Mouse (Mus musculus): ENCODE data around the gene Csad. TPM values are rescaled to one million over a fixed set of nuclear protein-coding genes. Genes with fewer than 3 reads are reported as not detected.
A peak's percentile ranks its signal among the peaks of the same experiment; 100 is the strongest.

Csad gene
- polyA plus RNA-seq, 1 experiment: 77.6 TPM

- H3K36me3 ChIP-seq (ENCODE audit: control insufficient read depth, insufficient read depth, low read length): peaks cover 52% of the 10 kb centered on the region
- WGBS: 91% methylated on average over 2 of the region's 2 CpGs
- no peak for DNase-seq
- H3K27ac ChIP-seq (ENCODE audit: control insufficient read depth, insufficient read depth, low read length): no peak overlapping the region
- TF ChIP-seq CTCF (IDR thresholded peaks at IDR 0.05; ENCODE audit: borderline replicate concordance, control insufficient read depth, extremely low read depth, insufficient read depth, low read length, poor library complexity) (no peak), POLR2A (IDR thresholded peaks at IDR 0.05; ENCODE audit: control insufficient read depth, extremely low read depth, insufficient read depth, low read length, poor library complexity) (no peak)
- no peak overlapping the region for H3K4me3 ChIP-seq (ENCODE audit: control insufficient read depth, insufficient read depth, low read length)
- no peaks in the 10 kb centered on the region for H3K4me1 ChIP-seq (replicated peaks; ENCODE audit: control insufficient read depth, insufficient read depth, low read length)
- no peaks in the 10 kb centered on the region for H3K27me3 ChIP-seq (ENCODE audit: control insufficient read depth, insufficient read depth, low read length)
Measured at GRCm38 (mm10) chr15:102214132-102214531, 9.6 kb upstream of the Csad start.

- H3K4me1 ChIP-seq (replicated peaks; ENCODE audit: control insufficient read depth, insufficient read depth, low read length): peaks cover 15% of the 10 kb centered on the region
Measured at GRCm38 (mm10) chr15:102211895-102212294, 7.4 kb upstream of the Csad start.

GRCm38 (mm10) chr15:102210816-102211215, 6.3 kb upstream of the Csad start:
- WGBS: 97% methylated on average over 4 of the region's 4 CpGs
- no peak for TF ChIP-seq CTCF (IDR thresholded peaks at IDR 0.05; ENCODE audit: borderline replicate concordance, control insufficient read depth, extremely low read depth, insufficient read depth, low read length, poor library complexity)
- TF ChIP-seq POLR2A (IDR thresholded peaks at IDR 0.05; ENCODE audit: control insufficient read depth, extremely low read depth, insufficient read depth, low read length, poor library complexity): no peak
- H3K36me3 ChIP-seq (ENCODE audit: control insufficient read depth, insufficient read depth, low read length): peaks cover 67% of the 10 kb centered on the region
- no peak overlapping the region for H3K4me3 ChIP-seq (ENCODE audit: control insufficient read depth, insufficient read depth, low read length)
- H3K27me3 ChIP-seq (ENCODE audit: control insufficient read depth, insufficient read depth, low read length): no peaks in the 10 kb centered on the region
- no peak overlapping the region for H3K27ac ChIP-seq (ENCODE audit: control insufficient read depth, insufficient read depth, low read length)
- DNase-seq: no peak
- peaks cover 18% of the 10 kb centered on the region for H3K4me1 ChIP-seq (replicated peaks; ENCODE audit: control insufficient read depth, insufficient read depth, low read length)

More at GRCm38 (mm10) chr15:102211895-102212294, 7.4 kb upstream of the Csad start:
- Histone ChIP-seq H3K36me3 (ENCODE audit: control insufficient read depth, insufficient read depth, low read length) (peaks cover 64% of the 10 kb centered on the region), H3K27ac (ENCODE audit: control insufficient read depth, insufficient read depth, low read length) (no peak overlapping the region), H3K4me3 (ENCODE audit: control insufficient read depth, insufficient read depth, low read length) (no peak overlapping the region), H3K27me3 (ENCODE audit: control insufficient read depth, insufficient read depth, low read length) (no peaks in the 10 kb centered on the region)
- no peak for TF ChIP-seq POLR2A (IDR thresholded peaks at IDR 0.05; ENCODE audit: control insufficient read depth, extremely low read depth, insufficient read depth, low read length, poor library complexity)
- TF ChIP-seq CTCF (IDR thresholded peaks at IDR 0.05; ENCODE audit: borderline replicate concordance, control insufficient read depth, extremely low read depth, insufficient read depth, low read length, poor library complexity): no peak
- WGBS: 97% methylated on average over 6 of the region's 6 CpGs
- no peak for DNase-seq

GRCm38 (mm10) chr15:102209114-102209513, 4.6 kb upstream of the Csad start:
- no peak overlapping the region for H3K27ac ChIP-seq (ENCODE audit: control insufficient read depth, insufficient read depth, low read length)
- 97% methylated on average over 8 of the region's 8 CpGs for WGBS
- H3K27me3 ChIP-seq (ENCODE audit: control insufficient read depth, insufficient read depth, low read length): no peaks in the 10 kb centered on the region
- DNase-seq: no peak
- H3K4me3 ChIP-seq (ENCODE audit: control insufficient read depth, insufficient read depth, low read length): no peak overlapping the region
- H3K4me1 ChIP-seq (replicated peaks; ENCODE audit: control insufficient read depth, insufficient read depth, low read length): peaks cover 29% of the 10 kb centered on the region
- peaks cover 57% of the 10 kb centered on the region for H3K36me3 ChIP-seq (ENCODE audit: control insufficient read depth, insufficient read depth, low read length)
- TF ChIP-seq CTCF (IDR thresholded peaks at IDR 0.05; ENCODE audit: borderline replicate concordance, control insufficient read depth, extremely low read depth, insufficient read depth, low read length, poor library complexity) (no peak), POLR2A (IDR thresholded peaks at IDR 0.05; ENCODE audit: control insufficient read depth, extremely low read depth, insufficient read depth, low read length, poor library complexity) (no peak)

GRCm38 (mm10) chr15:102208092-102208561, 3.6 kb upstream of the Csad start:
- TF ChIP-seq CTCF (IDR thresholded peaks at IDR 0.05; ENCODE audit: borderline replicate concordance, control insufficient read depth, extremely low read depth, insufficient read depth, low read length, poor library complexity) (no peak), POLR2A (IDR thresholded peaks at IDR 0.05; ENCODE audit: control insufficient read depth, extremely low read depth, insufficient read depth, low read length, poor library complexity) (no peak)
- peaks cover 50% of the 10 kb centered on the region for H3K36me3 ChIP-seq (ENCODE audit: control insufficient read depth, insufficient read depth, low read length)
- WGBS: 23% methylated on average over 9 of the region's 9 CpGs
- no peak for DNase-seq
- no peaks in the 10 kb centered on the region for H3K27me3 ChIP-seq (ENCODE audit: control insufficient read depth, insufficient read depth, low read length)
- H3K27ac ChIP-seq (ENCODE audit: control insufficient read depth, insufficient read depth, low read length): peak overlapping the region; percentile 49
- peaks cover 29% of the 10 kb centered on the region for H3K4me1 ChIP-seq (replicated peaks; ENCODE audit: control insufficient read depth, insufficient read depth, low read length)
- H3K4me3 ChIP-seq (ENCODE audit: control insufficient read depth, insufficient read depth, low read length): no peak overlapping the region

GRCm38 (mm10) chr15:102207351-102207750, 2.8 kb upstream of the Csad start:
- no peak for TF ChIP-seq POLR2A (IDR thresholded peaks at IDR 0.05; ENCODE audit: control insufficient read depth, extremely low read depth, insufficient read depth, low read length, poor library complexity)
- peaks cover 32% of the 10 kb centered on the region for H3K4me1 ChIP-seq (replicated peaks; ENCODE audit: control insufficient read depth, insufficient read depth, low read length)
- 64% methylated on average over 3 of the region's 3 CpGs for WGBS
- DNase-seq: no peak
- peak overlapping the region; percentile 49 for H3K27ac ChIP-seq (ENCODE audit: control insufficient read depth, insufficient read depth, low read length)
- no peaks in the 10 kb centered on the region for H3K27me3 ChIP-seq (ENCODE audit: control insufficient read depth, insufficient read depth, low read length)
- H3K4me3 ChIP-seq (ENCODE audit: control insufficient read depth, insufficient read depth, low read length): no peak overlapping the region
- peaks cover 42% of the 10 kb centered on the region for H3K36me3 ChIP-seq (ENCODE audit: control insufficient read depth, insufficient read depth, low read length)

- Histone ChIP-seq H3K27ac (ENCODE audit: control insufficient read depth, insufficient read depth, low read length) (no peak overlapping the region), H3K36me3 (ENCODE audit: control insufficient read depth, insufficient read depth, low read length) (peaks cover 34% of the 10 kb centered on the region), H3K4me1 (replicated peaks; ENCODE audit: control insufficient read depth, insufficient read depth, low read length) (peaks cover 32% of the 10 kb centered on the region), H3K4me3 (ENCODE audit: control insufficient read depth, insufficient read depth, low read length) (no peak overlapping the region), H3K27me3 (ENCODE audit: control insufficient read depth, insufficient read depth, low read length) (no peaks in the 10 kb centered on the region)
- WGBS: 35% methylated on average over 8 of the region's 8 CpGs
- DNase-seq: peak; percentile 29
- TF ChIP-seq POLR2A (IDR thresholded peaks at IDR 0.05; ENCODE audit: control insufficient read depth, extremely low read depth, insufficient read depth, low read length, poor library complexity) (no peak), CTCF (IDR thresholded peaks at IDR 0.05; ENCODE audit: borderline replicate concordance, control insufficient read depth, extremely low read depth, insufficient read depth, low read length, poor library complexity) (no peak)
Measured at GRCm38 (mm10) chr15:102205779-102206178, 1.3 kb upstream of the Csad start.

Measured in thymus, adult 2 months (tissue).